22 mouse cellular contexts compared by ENCODE assay signal in the genomic region with DNA sequence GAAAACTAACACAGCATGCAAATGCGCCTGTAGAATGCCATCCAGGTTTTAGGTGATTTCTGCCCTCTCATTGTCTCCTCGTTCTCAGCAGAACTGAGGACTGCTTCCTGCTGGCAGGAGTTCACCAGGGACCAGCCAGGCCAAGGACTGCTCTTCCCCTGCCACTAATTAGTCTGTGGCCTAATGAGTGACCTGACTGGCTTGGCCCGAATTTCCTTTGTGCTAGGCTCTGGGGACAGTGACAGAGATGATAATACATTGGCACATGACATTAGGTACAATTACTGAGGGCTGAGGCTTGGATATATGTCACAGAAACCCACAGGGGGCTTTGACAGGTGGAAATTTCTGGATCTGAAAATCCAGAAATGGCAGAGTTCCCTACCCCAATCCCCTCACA. TPM values are rescaled to one million over a fixed set of nuclear protein-coding genes. Genes with fewer than 3 reads are reported as not detected.
"Had no signal": no experiment of that assay in that cellular context is flagged by ENCODE, and none has a peak within 500 bp of the region (broad histone marks: within the 10 kb centered on the region; RNA-seq: fewer than 3 reads in every experiment).

No protein-coding gene starts in this region.

- DNase-seq: right cerebral cortex, adult 18-20 months; right cerebral cortex, postnatal 14 days; right cerebral cortex, postnatal 25 days; right cerebral cortex, postnatal 4 days; spleen, adult 18-20 months; thymus, adult 18-20 months; thymus, adult 2 months; thymus, postnatal 14 days; thymus, postnatal 25 days; thymus, postnatal 36 days; thymus, postnatal 4 days had no signal

- H3K4me2 ChIP-seq: neural tube, embryonic 12.5 days; neural tube, embryonic 13.5 days; neural tube, embryonic 15.5 days; stomach, embryonic 15.5 days had no signal

- H3K27me3 ChIP-seq: neural tube, embryonic 12.5 days; neural tube, embryonic 13.5 days; neural tube, embryonic 15.5 days; stomach, embryonic 15.5 days had no signal

- H3K9ac ChIP-seq: neural tube, embryonic 12.5 days; neural tube, embryonic 13.5 days; neural tube, embryonic 15.5 days; stomach, embryonic 15.5 days had no signal

- H3K4me3 ChIP-seq: neural tube, embryonic 12.5 days; neural tube, embryonic 13.5 days; neural tube, embryonic 15.5 days; stomach, embryonic 15.5 days had no signal

- H3K9me3 ChIP-seq: neural tube, embryonic 12.5 days; neural tube, embryonic 13.5 days; neural tube, embryonic 15.5 days; stomach, embryonic 15.5 days had no signal

- H3K27ac ChIP-seq: neural tube, embryonic 12.5 days; neural tube, embryonic 13.5 days; neural tube, embryonic 15.5 days; stomach, embryonic 15.5 days; stomach, postnatal 0 days had no signal

- H3K4me1 ChIP-seq: neural tube, embryonic 12.5 days; neural tube, embryonic 13.5 days; neural tube, embryonic 15.5 days; stomach, embryonic 15.5 days had no signal

- H3K36me3 ChIP-seq: neural tube, embryonic 12.5 days; neural tube, embryonic 13.5 days; neural tube, embryonic 15.5 days; stomach, embryonic 15.5 days had no signal

RNA-seq across cellular contexts. Expression of gene Ttll9, which starts 14.7 kb away (rescaled TPM):
- total RNA-seq: neutrophil, adult 5-6 weeks had no signal
- polyA plus RNA-seq: small intestine, adult 2 months; stomach, postnatal 0 days had no signal

RNA-seq across cellular contexts. Expression of gene Dusp15, which starts 25.5 kb away (rescaled TPM):
- total RNA-seq: neutrophil, adult 5-6 weeks had no signal
- polyA plus RNA-seq: small intestine, adult 2 months had no signal

RNA-seq across cellular contexts. Expression of gene Foxs1, which starts 44.0 kb away (rescaled TPM):
- total RNA-seq: neutrophil, adult 5-6 weeks had no signal

RNA-seq across cellular contexts. Expression of gene Xkr7, which starts 54.7 kb away (rescaled TPM):
- total RNA-seq: neutrophil, adult 5-6 weeks had no signal
- polyA plus RNA-seq: spleen, adult 2 months; stomach, embryonic 14.5 days; stomach, embryonic 16.5 days; stomach, postnatal 0 days; thymus, postnatal 0 days had no signal
